8 mouse cellular contexts compared by ENCODE assay signal in genomic region chr6:5379781-5380623, GRCm38 (mm10). TPM values are rescaled to one million over a fixed set of nuclear protein-coding genes. Genes with fewer than 3 reads are reported as not detected.
DNase-seq lines count a peak whose midpoint lies in the region; ATAC-seq and TF ChIP-seq lines count a peak whose summit lies in the region.

No protein-coding gene starts in this region.

- peaks cover 11% of the 10 kb centered on the region for H3K4me1 ChIP-seq in embryonic facial prominence, embryonic 11.5 days (ENCODE audit: control insufficient read depth, insufficient read depth, low read length)
- peaks cover 15% of the 10 kb centered on the region for H3K4me1 ChIP-seq in hindbrain, embryonic 11.5 days (replicated peaks; ENCODE audit: control insufficient read depth, insufficient read depth, low read length)
- H3K4me1 ChIP-seq in limb, embryonic 14.5 days (ENCODE audit: control insufficient read depth, insufficient read depth, low read length), result peaks cover 28% of the 10 kb centered on the region
- H3K4me1 ChIP-seq in neural tube, embryonic 14.5 days (ENCODE audit: control insufficient read depth, insufficient read depth, low read length), result peaks cover 38% of the 10 kb centered on the region

- H3K9ac ChIP-seq in embryonic facial prominence, embryonic 11.5 days (replicated peaks; ENCODE audit: low read length), result peak overlapping the region; percentile 23
- H3K9ac ChIP-seq in hindbrain, embryonic 11.5 days (ENCODE audit: low read depth, low read length), result peak overlapping the region; percentile 35; the same call in 1 of the 2 replicates
- H3K9ac ChIP-seq in limb, embryonic 14.5 days (ENCODE audit: low read depth, low read length, severe bottlenecking), result peak overlapping the region; percentile 25; the same call in 1 of the 2 replicates
- H3K9ac ChIP-seq in neural tube, embryonic 14.5 days (replicated peaks; ENCODE audit: low read depth, low read length), result no peak overlapping the region; the same call in 1 of the 2 replicates

- H3K9me3 ChIP-seq in embryonic facial prominence, embryonic 11.5 days (replicated peaks; ENCODE audit: control insufficient read depth, low read length), result no peaks in the 10 kb centered on the region
- no peaks in the 10 kb centered on the region for H3K9me3 ChIP-seq in hindbrain, embryonic 11.5 days (ENCODE audit: control insufficient read depth, low read length)
- no peaks in the 10 kb centered on the region for H3K9me3 ChIP-seq in limb, embryonic 14.5 days (ENCODE audit: control insufficient read depth, low read length)
- H3K9me3 ChIP-seq in neural tube, embryonic 14.5 days (ENCODE audit: control insufficient read depth, low read length), result no peaks in the 10 kb centered on the region

- H3K4me3 ChIP-seq in embryonic facial prominence, embryonic 11.5 days (ENCODE audit: low read depth, low read length), result no peak overlapping the region
- no peak overlapping the region for H3K4me3 ChIP-seq in hindbrain, embryonic 11.5 days (ENCODE audit: low read depth, low read length)
- H3K4me3 ChIP-seq in limb, embryonic 14.5 days (replicated peaks; ENCODE audit: low read length), result peak overlapping the region; percentile 22
- H3K4me3 ChIP-seq in neural tube, embryonic 14.5 days (ENCODE audit: low read depth, low read length), result no peak overlapping the region

- WGBS in embryonic facial prominence, embryonic 11.5 days, result 20% methylated on average over 22 of the region's 22 CpGs
- WGBS in hindbrain, embryonic 11.5 days, result 21% methylated on average over 22 of the region's 22 CpGs
- 12% methylated on average over 22 of the region's 22 CpGs for WGBS in limb, embryonic 14.5 days
- 8% methylated on average over 22 of the region's 22 CpGs for WGBS in neural tube, embryonic 14.5 days

- H3K27me3 ChIP-seq in embryonic facial prominence, embryonic 11.5 days (ENCODE audit: control insufficient read depth, insufficient read depth, low read length), result no peaks in the 10 kb centered on the region
- H3K27me3 ChIP-seq in hindbrain, embryonic 11.5 days (ENCODE audit: control insufficient read depth, insufficient read depth, low read length), result no peaks in the 10 kb centered on the region
- H3K27me3 ChIP-seq in limb, embryonic 14.5 days (ENCODE audit: control insufficient read depth, insufficient read depth, low read length), result no peaks in the 10 kb centered on the region
- no peaks in the 10 kb centered on the region for H3K27me3 ChIP-seq in neural tube, embryonic 14.5 days (ENCODE audit: control insufficient read depth, insufficient read depth, low read length)

- H3K27ac ChIP-seq in embryonic facial prominence, embryonic 11.5 days (replicated peaks; ENCODE audit: low read depth, low read length), result peak overlapping the region; percentile 61
- peak overlapping the region; percentile 91 for H3K27ac ChIP-seq in hindbrain, embryonic 11.5 days (ENCODE audit: low read depth, low read length)
- peak overlapping the region; percentile 45 for H3K27ac ChIP-seq in limb, embryonic 14.5 days (replicated peaks; ENCODE audit: low read depth, low read length)
- peak overlapping the region; percentile 72 for H3K27ac ChIP-seq in neural tube, embryonic 14.5 days (ENCODE audit: low read depth, low read length)

- TF ChIP-seq POLR2A in limb, embryonic 14.5 days (IDR thresholded peaks at IDR 0.05; ENCODE audit: borderline replicate concordance, extremely low read depth, insufficient read depth, insufficient read length), result no peak

- H3K4me2 ChIP-seq in embryonic facial prominence, embryonic 11.5 days (ENCODE audit: low read depth, low read length), result peak overlapping the region; percentile 11
- H3K4me2 ChIP-seq in hindbrain, embryonic 11.5 days (replicated peaks; ENCODE audit: low read depth, low read length), result peak overlapping the region; percentile 19; the same call in 1 of the 2 replicates
- H3K4me2 ChIP-seq in limb, embryonic 14.5 days (replicated peaks; ENCODE audit: low read depth, low read length, severe bottlenecking), result peak overlapping the region; percentile 47
- peak overlapping the region; percentile 40 for H3K4me2 ChIP-seq in neural tube, embryonic 14.5 days (ENCODE audit: low read depth, low read length)

- peak; percentile 34 for ATAC-seq in embryonic facial prominence, embryonic 11.5 days (replicated peaks; ENCODE audit: insufficient number of reproducible peaks, low FRiP score, low TSS enrichment, low read depth)
- peak; percentile 30 for ATAC-seq in hindbrain, embryonic 11.5 days (ENCODE audit: low FRiP score)
- no peak; the same call in none of the 2 replicates for ATAC-seq in limb, embryonic 14.5 days (ENCODE audit: low FRiP score, low read depth)
- ATAC-seq in neural tube, embryonic 14.5 days (ENCODE audit: low read depth), result peak; percentile 54
- no peak for ATAC-seq in CD4-positive, CD25-positive, alpha-beta regulatory T cell, adult 4 months

- DNase-seq in kidney, postnatal 10 days, result peak; percentile 27
- DNase-seq in kidney, postnatal 25 days, result no peak
- DNase-seq in embryonic facial prominence, embryonic 11.5 days (ENCODE audit: low spot score), result peak; percentile 70
- DNase-seq in hindbrain, embryonic 11.5 days (ENCODE audit: low spot score), result peak; percentile 75
- DNase-seq in limb, embryonic 14.5 days (ENCODE audit: low spot score), result peak; percentile 58
- DNase-seq in spleen, postnatal 14 days (ENCODE audit: low spot score in 2 of 2), result no peak

- no peaks in the 10 kb centered on the region for H3K36me3 ChIP-seq in embryonic facial prominence, embryonic 11.5 days (replicated peaks; ENCODE audit: control insufficient read depth, insufficient read depth, low read depth, low read length)
- no peaks in the 10 kb centered on the region for H3K36me3 ChIP-seq in hindbrain, embryonic 11.5 days (ENCODE audit: control insufficient read depth, insufficient read depth, low read length)
- H3K36me3 ChIP-seq in limb, embryonic 14.5 days (ENCODE audit: control insufficient read depth, insufficient read depth, low read length), result no peaks in the 10 kb centered on the region
- no peaks in the 10 kb centered on the region for H3K36me3 ChIP-seq in neural tube, embryonic 14.5 days (ENCODE audit: control insufficient read depth, insufficient read depth, low read length)

RNA-seq across cellular contexts. Expression of gene Asb4, which starts 3.2 kb away (rescaled TPM):
- polyA plus RNA-seq in embryonic facial prominence, embryonic 11.5 days (2014; fragmentation: Nextera tagmentation; extraction: Ambion mirVana), result 90.5 and 98.5 TPM in 2 replicates
- 24.5 and 28.7 TPM in 2 replicates for polyA plus RNA-seq in hindbrain, embryonic 11.5 days (2014; fragmentation: Nextera tagmentation; extraction: Ambion mirVana)
- 43.9 and 49.5 TPM in 2 replicates for polyA plus RNA-seq in limb, embryonic 14.5 days (2012; rRNA removed)
- 29.4 and 31.4 TPM in 2 replicates for polyA plus RNA-seq in limb, embryonic 14.5 days (2014; fragmentation: Nextera tagmentation; extraction: Ambion mirVana)
- 6.7 and 10.3 TPM in 2 replicates for polyA plus RNA-seq in neural tube, embryonic 14.5 days (2014; fragmentation: Nextera tagmentation; extraction: Ambion mirVana)
- under 1 TPM in 1 of 2 experiments, not detected in 1; 0.40 TPM for polyA plus RNA-seq in CD4-positive, CD25-positive, alpha-beta regulatory T cell, adult 4 months (2017; shearing (Covaris generic))

Comparison
In these comparisons a context has a peak if more than half of its experiments do, and no peak if none do; other contexts are left out.
1. DNase-seq: peak in kidney, postnatal 10 days (single experiment), embryonic facial prominence, embryonic 11.5 days (single experiment), hindbrain, embryonic 11.5 days (single experiment) and limb, embryonic 14.5 days (single experiment); none in kidney, postnatal 25 days (0 of 2) and spleen, postnatal 14 days (0 of 2).
2. ATAC-seq: peak in embryonic facial prominence, embryonic 11.5 days (single experiment), hindbrain, embryonic 11.5 days (single experiment) and neural tube, embryonic 14.5 days (single experiment); none in limb, embryonic 14.5 days (single experiment) and CD4-positive, CD25-positive, alpha-beta regulatory T cell, adult 4 months (single experiment).
3. Peak in every context shown above with its lines, with median percentiles within 50 percentile points of each other: H3K27ac ChIP-seq and H3K4me2 ChIP-seq.